Mouse (Mus musculus) heart, embryonic 11.5 days (tissue): ENCODE measurements around the gene Zfp995. TPM values are rescaled to one million over a fixed set of nuclear protein-coding genes. Genes with fewer than 3 reads are reported as not detected.
A peak's percentile ranks its signal among the peaks of the same experiment; 100 is the strongest.
"Not testable (repeated sequence)": the region's sequence is repeated elsewhere in the genome, so short reads cannot be mapped to it uniquely, and the experiment has no call there.

Experiments
- ATAC-seq: fragments of 200-750 bp; cut with Nextera tagmentation; replicated peaks from 2 replicates; pipeline ENCODE4 v1.8.0; 2017; ENCODE audit warnings: moderate library complexity; ENCODE audit not compliant: insufficient number of reproducible peaks, low FRiP score, low TSS enrichment
- H3K27ac ChIP-seq: fragments of 300-500 bp; sonication (generic); 2 replicates; pipeline ENCODE4 v1.5.1; 2014; ENCODE audit warnings: mild to moderate bottlenecking, low read depth, low read length
- H3K27me3 ChIP-seq: fragments of 300-500 bp; sonication (generic); 2 replicates; pipeline ENCODE4 v1.6.1; 2014; ENCODE audit warnings: mild to moderate bottlenecking, low read length, mixed read lengths; ENCODE audit not compliant: control insufficient read depth, insufficient read depth
- H3K36me3 ChIP-seq: fragments of 300-500 bp; sonication (generic); 2 replicates; pipeline ENCODE4 v1.6.1; 2014; ENCODE audit warnings: mild to moderate bottlenecking, low read length, moderate library complexity, mixed read lengths; ENCODE audit not compliant: control insufficient read depth, insufficient read depth
- H3K4me1 ChIP-seq: fragments of 300-500 bp; sonication (generic); 2 replicates; pipeline ENCODE4 v1.6.1; 2014; ENCODE audit warnings: low read length; ENCODE audit not compliant: control insufficient read depth, insufficient read depth
- H3K4me2 ChIP-seq: fragments of 300-500 bp; sonication (generic); 2 replicates; pipeline ENCODE4 v1.6.1; 2014; ENCODE audit warnings: mild to moderate bottlenecking, moderate library complexity
- H3K4me3 ChIP-seq: fragments of 300-500 bp; sonication (generic); 2 replicates; pipeline ENCODE4 v1.5.1; 2014; ENCODE audit warnings: low read depth, low read length
- H3K9ac ChIP-seq: fragments of 300-500 bp; sonication (generic); 2 replicates; pipeline ENCODE4 v1.6.1; 2014; ENCODE audit warnings: mild to moderate bottlenecking, low read depth, low read length, moderate library complexity
- H3K9me3 ChIP-seq: fragments of 300-500 bp; sonication (generic); replicated peaks from 2 replicates; pipeline ENCODE4 v1.6.1; 2016; ENCODE audit warnings: low read length; ENCODE audit not compliant: control insufficient read depth
- WGBS: fragments of 180-500 bp; shearing (Covaris S2); extraction: QIAGEN DNeasy Blood & Tissue Kit; methylation state at CpG from one replicate; pipeline ENCODE4 v1.1.7; 2014; ENCODE audit not compliant: insufficient replicate concordance; 5-methylcytosine and 5-hydroxymethylcytosine counted together
- polyA plus RNA-seq: library from polyadenylated mRNA; unstranded; fragments of >200 nt; fragmentation: Nextera tagmentation; extraction: Ambion mirVana; gene quantifications from 2 replicates; pipeline ENCODE4 v1.2.1, GENCODE M21; 2014

The Zfp995 gene
- polyA plus RNA-seq, result 4.5 and 4.8 TPM in 2 replicates

DNA sequence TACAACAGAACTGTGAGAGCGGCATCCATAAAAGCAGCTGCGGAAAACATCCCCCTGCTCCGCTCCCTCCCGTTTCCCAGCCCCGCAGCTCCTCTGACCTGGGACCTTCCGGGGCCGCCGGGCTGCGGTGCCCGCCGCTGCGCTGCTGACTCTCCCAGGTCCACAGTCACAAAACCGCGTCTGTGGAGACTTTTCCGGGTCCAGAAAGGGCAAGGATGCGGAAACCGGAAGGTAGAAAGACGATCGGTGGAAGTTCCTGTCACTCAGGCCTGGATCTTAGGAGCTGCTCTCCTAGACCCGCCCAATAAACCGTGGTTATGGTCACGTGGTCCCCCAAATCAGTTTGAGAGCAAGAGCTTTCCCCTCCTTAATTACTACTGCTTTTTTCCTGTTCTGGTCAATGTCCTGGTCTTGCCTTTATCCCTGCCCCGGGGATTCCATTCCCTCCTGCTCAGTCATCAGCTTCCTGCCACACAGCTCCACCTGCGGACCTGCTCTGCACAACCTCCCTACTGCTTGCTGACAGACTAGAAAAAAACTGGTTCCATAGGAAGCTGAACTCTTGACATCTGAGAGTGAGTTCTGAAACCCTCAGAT is at the start of gene Zfp995:
Zfp995 (minus strand) TSS at position 471 of the 597 bp plus-strand sequence.
- Histone ChIP-seq H3K4me2 (peak within 1 kb of the TSS; percentile 70), H3K27ac (0 out of 2 replicates have a peak within 1 kb of the TSS, but pooled peaks have one; percentile 22), H3K9ac (peak within 1 kb of the TSS; percentile 77), H3K4me3 (peak within 1 kb of the TSS; percentile 70)
- not testable (repeated sequence) for H3K27me3 ChIP-seq, H3K9me3 ChIP-seq, H3K4me1 ChIP-seq, H3K36me3 ChIP-seq
- ATAC-seq, result peak; percentile 95
- WGBS, result under 1% methylated on average over 24 of the region's 24 CpGs

DNA sequence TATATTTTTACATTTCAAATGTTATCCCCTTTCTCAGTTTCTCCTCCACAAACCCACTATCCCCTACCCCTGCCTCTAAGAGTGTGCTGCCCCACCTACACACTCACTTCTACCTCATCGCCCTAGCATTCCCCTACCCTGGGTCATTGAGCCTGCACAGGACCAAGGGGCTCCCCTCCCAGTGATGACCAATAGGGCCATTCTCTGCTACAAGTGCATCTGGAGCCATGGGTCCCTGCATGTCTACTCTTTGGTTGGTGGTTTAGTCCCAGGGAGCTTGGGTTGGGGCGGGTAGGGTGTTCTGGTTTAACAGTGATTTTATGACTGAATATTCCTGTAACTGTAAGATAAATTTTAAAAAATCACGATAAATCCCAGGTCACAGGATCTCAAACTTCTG is 687 bp downstream of the Zfp995 start:
- H3K9ac ChIP-seq, result peak overlapping the region; percentile 77
- H3K27ac ChIP-seq, result 0 out of 2 replicates have a peak overlapping the region, but pooled peaks have one; percentile 22
- WGBS, result 11% methylated on average over 3 of the region's 3 CpGs
- no peaks in the 10 kb centered on the region for H3K27me3 ChIP-seq
- peak overlapping the region; percentile 70 for H3K4me3 ChIP-seq
- no peaks in the 10 kb centered on the region for H3K36me3 ChIP-seq
- peak overlapping the region; percentile 70 for H3K4me2 ChIP-seq
- no peaks in the 10 kb centered on the region for H3K9me3 ChIP-seq
- ATAC-seq, result peak; percentile 57
- H3K4me1 ChIP-seq, result no peaks in the 10 kb centered on the region

- Histone ChIP-seq H3K36me3 (no peaks in the 10 kb centered on the region), H3K4me3 (no peak overlapping the region), H3K27me3 (no peaks in the 10 kb centered on the region), H3K4me2 (no peak overlapping the region), H3K4me1 (no peaks in the 10 kb centered on the region), H3K9ac (no peak overlapping the region), H3K9me3 (no peaks in the 10 kb centered on the region; the same call in 1 of the 2 replicates), H3K27ac (no peak overlapping the region)
- WGBS, result 63% methylated on average over 1 of the region's 1 CpGs
- ATAC-seq, result no peak
Observed at GRCm38 (mm10) chr17:21871256-21871655, 38.5 kb downstream of the Zfp995 start.

DNA sequence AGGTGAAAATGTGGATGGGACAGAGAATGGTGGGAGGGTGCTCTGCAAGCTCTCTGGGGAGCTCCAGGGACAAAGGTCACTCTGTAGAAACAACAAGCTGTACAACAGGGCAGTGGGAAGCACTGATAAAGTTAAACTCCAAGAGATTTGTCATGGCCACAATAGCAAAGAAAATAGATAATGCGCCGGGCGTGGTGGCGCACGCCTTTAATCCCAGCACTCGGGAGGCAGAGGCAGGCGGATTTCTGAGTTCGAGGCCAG is 63.5 kb downstream of the Zfp995 start:
- H3K9ac ChIP-seq, H3K27me3 ChIP-seq, H3K4me3 ChIP-seq, H3K9me3 ChIP-seq, H3K4me2 ChIP-seq, H3K4me1 ChIP-seq, ATAC-seq, H3K36me3 ChIP-seq, H3K27ac ChIP-seq: not testable (repeated sequence)
- WGBS, result 90% methylated on average over 8 of the region's 8 CpGs

DNA sequence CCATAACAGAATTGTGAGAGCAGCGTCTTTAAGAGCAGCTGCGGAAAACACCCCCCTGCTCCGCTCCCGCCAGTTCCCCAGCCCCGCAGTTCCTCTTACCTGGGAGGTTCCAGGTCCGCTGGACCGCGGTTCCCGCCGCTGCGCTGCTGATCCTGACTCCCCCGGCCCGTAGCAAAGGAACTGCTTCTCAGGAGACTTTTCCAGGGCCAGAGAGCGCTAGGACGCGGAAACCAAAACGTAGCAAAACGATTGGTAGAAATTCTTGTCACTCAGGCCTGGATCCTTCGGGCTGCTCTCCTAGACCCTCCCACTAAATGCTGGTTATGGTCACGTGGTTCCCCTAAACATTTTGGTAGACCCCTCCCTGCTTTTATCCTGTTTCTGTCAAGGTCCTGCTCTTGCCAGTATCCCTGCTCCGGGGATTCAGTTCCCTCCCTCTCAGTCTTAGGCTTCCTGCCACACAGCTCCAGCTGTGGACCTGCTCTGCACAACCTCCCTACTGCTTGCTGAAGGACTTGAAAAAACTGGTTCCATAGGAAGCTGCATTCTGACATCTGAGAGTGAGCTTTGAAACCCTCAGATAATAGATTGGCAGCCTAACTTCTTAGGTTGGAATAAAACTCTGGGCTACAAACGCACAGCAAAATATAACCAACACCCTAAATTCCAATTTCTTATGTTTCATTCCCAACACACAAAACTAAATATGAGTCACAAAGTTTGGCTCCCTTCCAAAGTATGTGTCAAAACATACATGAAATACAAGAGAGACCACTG is 64.0 kb downstream of the Zfp995 start, which contains the start of gene Zfp820:
Zfp820 (minus strand) TSS at position 228 of the 777 bp plus-strand sequence.
- Histone ChIP-seq H3K27me3 (no peaks in the 10 kb centered on the region), H3K9ac (peak within 1 kb of the TSS; percentile 82), H3K9me3 (no peaks in the 10 kb centered on the region), H3K4me1 (0 out of 2 replicates have a peak, but pooled peaks cover 3% of the 10 kb centered on the region), H3K4me2 (peak within 1 kb of the TSS; percentile 49), H3K27ac (peak within 1 kb of the TSS; percentile 54), H3K4me3 (peak within 1 kb of the TSS; percentile 70), H3K36me3 (no peaks in the 10 kb centered on the region)
- peak; percentile 97 for ATAC-seq
- 4% methylated on average over 22 of the region's 22 CpGs for WGBS

DNA sequence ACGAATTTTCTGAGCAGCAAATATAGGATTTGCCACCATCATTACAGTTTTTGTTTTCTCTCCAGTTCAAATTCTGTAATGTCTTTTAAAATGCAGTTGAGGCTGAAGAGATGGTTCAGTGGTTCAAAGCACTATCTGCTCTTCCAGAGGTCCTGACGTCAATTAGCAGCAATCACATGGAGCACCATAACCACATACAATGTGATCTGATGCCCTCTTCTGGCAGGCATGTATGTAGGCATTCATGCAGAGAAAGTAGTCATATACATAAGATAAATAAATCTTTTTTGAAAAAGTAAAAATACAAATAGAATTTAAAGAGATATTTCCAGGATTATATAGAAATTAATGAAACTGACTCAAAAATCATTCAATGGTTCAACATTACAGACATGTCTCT is 71.2 kb downstream of the Zfp995 start:
- no peak overlapping the region for H3K4me3 ChIP-seq
- 59% methylated on average over 2 of the region's 2 CpGs for WGBS
- no peak overlapping the region for H3K9ac ChIP-seq
- no peaks in the 10 kb centered on the region for H3K36me3 ChIP-seq
- H3K27me3 ChIP-seq, result no peaks in the 10 kb centered on the region
- H3K27ac ChIP-seq, result no peak overlapping the region
- no peak overlapping the region for H3K4me2 ChIP-seq
- ATAC-seq, result no peak
- H3K9me3 ChIP-seq, result no peaks in the 10 kb centered on the region
- no peaks in the 10 kb centered on the region for H3K4me1 ChIP-seq

Other genes starting within 250 kb of the Zfp995 start
- 3.9 and 4.3 TPM in 2 replicates for gene Gm10226, start 218.1 kb downstream of the Zfp995 start, polyA plus RNA-seq
- gene Zfp760, start 202.2 kb downstream of the Zfp995 start, polyA plus RNA-seq, result 8.2 and 9.6 TPM in 2 replicates
- 5.5 and 6.0 TPM in 2 replicates for gene Zfp229, start 179.1 kb downstream of the Zfp995 start, polyA plus RNA-seq
- 6.6 and 7.1 TPM in 2 replicates for gene Zfp820, start 64.2 kb downstream of the Zfp995 start, polyA plus RNA-seq
- gene Zfp942, start 52.5 kb upstream of the Zfp995 start, polyA plus RNA-seq, result 17.3 and 17.5 TPM in 2 replicates
- gene Zfp943, start 52.6 kb upstream of the Zfp995 start, polyA plus RNA-seq, result 12.7 and 13.8 TPM in 2 replicates